Mouse (Mus musculus) left cerebral cortex, adult 2 months (tissue): ENCODE measurements around the gene Ddx46. TPM values are rescaled to one million over a fixed set of nuclear protein-coding genes. Genes with fewer than 3 reads are reported as not detected.

Source experiments
- DNase-seq, 2 experiments: peaks; one replicate each; pipeline ENCODE4 v3.0.0; 2021 to 2022; ENCODE audit warnings: low spot score in 2 of 2, mixed read lengths in 1 of 2; ENCODE audit errors: extremely low spot score in 1 of 2
- H3K27ac ChIP-seq: fragments of 200-600 bp; 2 replicates; pipeline ENCODE4 v1.8.1; 2022
- H3K4me3 ChIP-seq: fragments of 200-600 bp; 2 replicates; pipeline ENCODE4 v1.8.1; 2022
- CTCF ChIP-seq: fragments of 200-600 bp; IDR thresholded peaks from 2 replicates; pipeline ENCODE4 v1.8.1; 2022; ENCODE audit warnings: antibody characterized with exemption, mild to moderate bottlenecking, moderate library complexity
- intact Hi-C: fragments of 180-260 bp; cut with DNase I; formaldehyde crosslinking; loops from one replicate; pipeline ENCODE4 v1.15.1; 2025
- total RNA-seq, 2 experiments: library from RNA; stranded (reverse); gene quantifications; 2 replicates each; pipeline ENCODE4 v1.2.3; 2021

Ddx46 gene
- total RNA-seq, 2 experiments from 2014 or later: 48.5 to 50.3 TPM

GRCm38 (mm10) chr13:55644525-55644924 is 9.7 kb downstream of the Ddx46 start:
- H3K4me3 ChIP-seq: no peak overlapping the region
- no peak overlapping the region for H3K27ac ChIP-seq
- intact Hi-C loops: loop anchor here (5.0 kb wide), 1 partner anchor 83 kb away; the partner anchor contains the start of gene Pcbd2
- TF ChIP-seq CTCF: peak; percentile 52
- no peak for DNase-seq

DNA sequence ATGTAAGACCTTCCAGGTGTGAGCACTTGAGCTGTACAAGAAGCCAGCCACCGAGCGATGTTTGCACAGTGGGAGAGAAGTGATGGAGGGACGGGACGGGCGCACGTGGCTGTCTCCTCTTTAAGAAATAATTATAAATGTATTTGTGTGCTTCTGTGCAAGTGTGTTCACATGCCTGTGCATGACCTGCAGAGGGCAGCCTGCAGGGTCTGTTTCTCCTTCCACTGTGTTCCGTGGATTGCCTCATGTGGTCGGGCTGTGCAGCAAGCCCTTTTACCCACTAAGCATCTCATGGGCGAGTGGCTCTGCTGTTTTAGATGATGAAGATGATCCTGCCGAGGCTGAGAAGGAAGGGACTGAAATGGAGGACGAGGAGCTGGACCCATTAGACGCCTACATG is 15.3 kb downstream of the Ddx46 start:
- no peak overlapping the region for H3K27ac ChIP-seq
- H3K4me3 ChIP-seq: no peak overlapping the region
- intact Hi-C loops: no loop called here
- no peak; the same call in none of the 2 replicates for TF ChIP-seq CTCF
- DNase-seq: no peak

GRCm38 (mm10) chr13:55650980-55651379 is 16.2 kb downstream of the Ddx46 start:
- no peak overlapping the region for H3K4me3 ChIP-seq
- no peak overlapping the region for H3K27ac ChIP-seq
- no peak for TF ChIP-seq CTCF
- DNase-seq: no peak
- intact Hi-C loops: no loop called here

DNA sequence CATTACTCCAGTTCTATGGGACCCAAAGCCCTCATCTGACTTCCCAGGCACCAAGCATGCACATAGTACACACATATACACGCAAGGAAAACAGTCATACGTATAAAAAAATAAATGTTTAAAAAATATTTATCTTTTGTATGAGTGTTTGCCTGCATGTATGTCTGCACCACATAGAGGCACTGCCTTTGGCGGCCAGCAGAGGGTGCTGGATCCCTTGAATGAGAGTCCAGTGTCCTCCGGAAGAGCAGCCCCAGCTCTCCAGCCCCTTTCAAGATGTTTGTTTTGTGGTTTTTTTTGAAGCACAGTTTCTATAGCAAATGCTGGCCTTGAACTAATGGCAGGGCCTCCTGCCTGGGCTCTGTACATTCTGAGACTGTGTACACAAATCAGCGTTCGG is 33.7 kb downstream of the Ddx46 start:
- H3K27ac ChIP-seq: no peak overlapping the region
- no peak for DNase-seq
- H3K4me3 ChIP-seq: no peak overlapping the region
- TF ChIP-seq CTCF: peak; percentile 50
- intact Hi-C loops: no loop called here

DNA sequence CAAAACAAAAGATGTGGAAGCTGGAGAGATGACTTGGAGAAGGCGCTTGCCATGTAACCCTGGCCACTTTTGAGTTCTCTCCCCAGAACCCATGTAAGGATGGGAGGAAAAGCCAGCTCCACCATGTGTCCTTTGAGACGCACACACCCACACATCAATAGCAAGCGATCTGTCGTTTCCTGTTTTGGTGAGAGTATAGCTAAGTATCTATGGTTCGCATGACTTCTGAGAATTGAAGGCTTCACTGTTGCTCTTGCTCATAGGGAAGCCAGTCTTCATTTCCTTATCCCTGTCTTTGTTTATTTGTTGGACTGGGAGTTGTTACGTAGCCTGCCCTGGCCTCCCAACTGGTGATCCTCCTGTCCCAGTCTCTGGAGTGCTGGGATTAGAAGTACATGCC is 37.9 kb downstream of the Ddx46 start:
- Histone ChIP-seq H3K27ac (no peak overlapping the region), H3K4me3 (no peak overlapping the region)
- no peak for TF ChIP-seq CTCF
- intact Hi-C loops: no loop called here
- no peak for DNase-seq

DNA sequence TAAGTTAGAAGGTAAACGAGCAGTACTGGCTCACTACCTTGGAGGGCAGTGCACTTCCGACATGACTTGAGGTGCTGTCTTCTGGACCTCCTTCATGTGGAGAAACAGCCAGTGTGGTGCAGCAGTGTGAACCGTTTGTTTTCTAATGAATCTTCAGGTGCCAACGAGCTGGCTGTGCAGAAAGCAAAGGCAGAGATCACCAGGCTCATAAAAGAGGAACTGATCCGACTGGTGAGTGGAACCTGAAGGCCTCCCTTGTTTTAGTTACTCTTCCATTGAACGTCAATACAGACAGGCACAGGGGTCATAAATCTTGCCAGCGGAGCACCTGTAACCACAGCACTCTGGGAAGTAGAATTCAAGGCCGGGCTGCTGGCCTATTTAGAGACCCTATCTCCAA is 42.5 kb downstream of the Ddx46 start:
- no peak overlapping the region for H3K4me3 ChIP-seq
- intact Hi-C loops: no loop called here
- no peak for TF ChIP-seq CTCF
- no peak overlapping the region for H3K27ac ChIP-seq
- no peak for DNase-seq

- H3K4me3 ChIP-seq: no peak overlapping the region
- no peak for TF ChIP-seq CTCF
- no peak for DNase-seq
- H3K27ac ChIP-seq: no peak overlapping the region
- intact Hi-C loops: no loop called here
Observed at GRCm38 (mm10) chr13:55682201-55682600, 47.4 kb downstream of the Ddx46 start.

- no peak for DNase-seq
- no peak overlapping the region for H3K4me3 ChIP-seq
- no peak overlapping the region for H3K27ac ChIP-seq
- intact Hi-C loops: no loop called here
- no peak for TF ChIP-seq CTCF
Observed at GRCm38 (mm10) chr13:55683581-55683980, 48.8 kb downstream of the Ddx46 start.

DNA sequence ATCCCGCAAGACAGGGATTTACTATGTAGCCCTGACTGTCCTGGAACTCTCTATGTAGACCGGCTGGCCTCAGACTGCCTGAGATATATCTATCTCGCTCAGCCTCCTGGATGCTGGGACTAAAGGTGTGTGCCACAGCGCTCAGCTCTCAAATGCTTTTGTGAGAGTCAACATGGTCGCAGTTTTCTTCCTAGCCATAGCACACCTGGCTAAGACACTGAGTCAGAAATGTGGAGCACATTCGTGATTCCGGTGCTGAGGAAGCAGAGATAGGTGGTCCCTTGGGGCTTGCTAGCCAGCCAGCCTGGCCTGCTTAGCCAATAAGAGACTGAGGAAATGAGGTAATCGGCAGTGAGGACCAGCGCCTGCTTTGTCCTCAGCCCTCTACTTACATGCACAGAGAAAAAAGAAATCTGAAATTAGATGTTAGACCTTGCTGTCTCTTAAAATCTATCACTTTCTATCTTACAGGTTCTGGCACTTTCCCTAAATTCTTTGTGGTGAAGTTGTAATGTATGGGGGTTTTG is 51.3 kb downstream of the Ddx46 start:
- intact Hi-C loops: no loop called here
- no peak for DNase-seq
- no peak for TF ChIP-seq CTCF
- no peak overlapping the region for H3K27ac ChIP-seq
- H3K4me3 ChIP-seq: no peak overlapping the region

- intact Hi-C loops: no loop called here
- H3K27ac ChIP-seq: no peak overlapping the region
- TF ChIP-seq CTCF: no peak
- no peak overlapping the region for H3K4me3 ChIP-seq
- no peak for DNase-seq
Observed at GRCm38 (mm10) chr13:55687927-55688602, 53.2 kb downstream of the Ddx46 start.

GRCm38 (mm10) chr13:55692535-55693242 is 57.9 kb downstream of the Ddx46 start, which contains the start of gene B230219D22Rik:
Gene B230219D22Rik (plus strand): TSS chr13:55693124.
- peak; percentile 88 to 93 for DNase-seq
- intact Hi-C loops: loop anchor here (1.0 kb wide), 1 partner anchor 36 kb away; no protein-coding TSS in a partner anchor
- peak; percentile 20 for TF ChIP-seq CTCF
- Histone ChIP-seq H3K27ac (peak within 1 kb of the TSS; percentile 96), H3K4me3 (peak within 1 kb of the TSS; percentile 93)

- no peak for TF ChIP-seq CTCF
- DNase-seq: no peak
- intact Hi-C loops: loop anchor here (1.0 kb wide), 1 partner anchor 35 kb away; no protein-coding TSS in a partner anchor
- peak overlapping the region; percentile 96 for H3K27ac ChIP-seq
- peak overlapping the region; percentile 93 for H3K4me3 ChIP-seq
Observed at GRCm38 (mm10) chr13:55693243-55693721, 58.5 kb downstream of the Ddx46 start.
